In the genomic region with DNA sequence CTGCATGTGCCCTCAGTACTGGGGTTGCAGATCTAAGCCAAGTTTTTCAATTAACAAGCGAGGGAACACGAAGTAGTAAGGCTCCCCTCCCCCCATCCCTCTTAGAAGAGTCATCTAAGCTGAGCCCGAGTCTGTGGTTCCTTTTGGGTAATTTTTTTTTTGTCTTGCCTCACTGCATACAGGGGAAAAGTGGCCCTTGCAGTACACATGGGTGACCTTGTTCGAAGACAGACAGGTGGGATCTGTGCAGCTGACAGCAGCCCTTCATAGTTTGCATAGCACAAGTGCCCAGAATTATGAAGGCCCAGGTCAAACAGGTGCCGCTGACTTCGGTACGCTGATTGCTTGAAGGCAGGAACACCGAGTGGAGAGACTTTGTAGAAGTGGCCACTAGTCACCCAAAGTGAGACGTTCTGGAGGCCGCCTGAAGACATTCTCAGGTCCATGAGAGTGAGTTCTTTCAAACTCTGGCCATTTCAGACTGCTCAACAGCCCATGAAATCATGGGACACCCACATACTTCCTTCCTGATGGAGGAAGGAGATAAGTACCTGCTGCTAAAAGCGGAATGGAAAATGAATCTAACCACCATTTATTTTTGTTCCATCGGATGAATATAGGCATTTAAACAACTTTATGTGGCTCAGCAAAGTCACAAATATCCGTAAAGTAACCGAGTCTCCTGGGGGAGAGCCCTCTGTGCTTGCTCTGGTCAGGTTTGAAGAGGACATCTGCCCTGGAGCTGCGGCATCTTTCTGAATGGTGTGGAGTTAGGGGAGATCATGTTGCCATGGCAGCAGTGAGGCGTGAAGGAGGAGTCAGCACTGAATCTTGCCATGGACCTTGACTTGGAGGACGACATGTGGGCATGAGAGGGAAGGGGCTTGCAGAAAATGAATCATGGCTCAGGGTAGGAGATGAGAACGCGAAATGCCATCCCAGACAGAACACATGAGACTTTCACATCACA, we compare ENCODE assay signal across 13 mouse cellular contexts.
A peak's percentile ranks its signal among the peaks of the same experiment; 100 is the strongest.
DNase-seq lines count a peak whose midpoint lies in the region; ATAC-seq lines count a peak whose summit lies in the region.
"Had no signal": no experiment of that assay in that cellular context is flagged by ENCODE, and none has a peak within 500 bp of the region (broad histone marks: within the 10 kb centered on the region; RNA-seq: fewer than 3 reads in every experiment).

No protein-coding gene starts in this region.

- peak; percentile 72 for ATAC-seq in megakaryocyte progenitor cell, adult 5-6 weeks (replicated peaks; ENCODE audit: poor library complexity)
- ATAC-seq in frontal cortex, adult (ENCODE audit: low TSS enrichment), result no peak
- ATAC-seq: liver, postnatal 0 days had no signal

- peak; percentile 28 for DNase-seq in adrenal gland, adult 2 months
- no peak for DNase-seq in adrenal gland, adult 18-20 months (ENCODE audit: low spot score in 2 of 2)
- DNase-seq in retina, postnatal 1 day, result peak; percentile 30
- no peak for DNase-seq in retina, embryonic 14.5 days (ENCODE audit: low spot score)
- peak; percentile 32 to 38 for DNase-seq in thymus, postnatal 36 days
- no peak for DNase-seq in layer of hippocampus, postnatal 36 days
- DNase-seq: cerebellum, adult 9-10 months; heart, adult 2 months; kidney, adult 18-20 months; layer of hippocampus, adult 9-11 months; liver, postnatal 0 days had no signal

Comparison
In these comparisons a context has a peak if more than half of its experiments do, and no peak if none do; other contexts are left out.
1. DNase-seq: peak in adrenal gland, adult 2 months (single experiment), retina, postnatal 1 day (single experiment) and thymus, postnatal 36 days (2 of 2); none in adrenal gland, adult 18-20 months (0 of 2), retina, embryonic 14.5 days (single experiment) and layer of hippocampus, postnatal 36 days (0 of 2).